Mouse (Mus musculus) frontal cortex, postnatal 10 days (tissue): ENCODE data around the gene Prkcb.

Source experiments
- DNase-seq, 2 experiments: peaks; one replicate each; pipeline ENCODE4 v3.0.0; 2022; ENCODE audit warnings: low spot score in 2 of 2, mixed read lengths in 1 of 2

The Prkcb gene

GRCm38 (mm10) chr7:122465823-122466549 lies 177.4 kb downstream of the Prkcb start:
- no peak for DNase-seq

GRCm38 (mm10) chr7:122466722-122467121 lies 178.2 kb downstream of the Prkcb start:
- DNase-seq: no peak

GRCm38 (mm10) chr7:122467831-122468230 lies 179.3 kb downstream of the Prkcb start:
- no peak for DNase-seq

- DNase-seq: peak; percentile 44 to 69
Measured at GRCm38 (mm10) chr7:122470370-122471280, 182.1 kb downstream of the Prkcb start.

GRCm38 (mm10) chr7:122472223-122472622 lies 183.7 kb downstream of the Prkcb start:
- no peak for DNase-seq

- no peak for DNase-seq
Measured at GRCm38 (mm10) chr7:122475038-122475437, 186.5 kb downstream of the Prkcb start.

GRCm38 (mm10) chr7:122476697-122477096 lies 188.1 kb downstream of the Prkcb start:
- no peak for DNase-seq

- DNase-seq: no peak
Measured at GRCm38 (mm10) chr7:122477118-122477517, 188.6 kb downstream of the Prkcb start.

GRCm38 (mm10) chr7:122477566-122478564 lies 189.3 kb downstream of the Prkcb start:
- DNase-seq: no peak

- no peak for DNase-seq
Measured at GRCm38 (mm10) chr7:122483949-122484348, 195.4 kb downstream of the Prkcb start.

- DNase-seq: no peak
Measured at GRCm38 (mm10) chr7:122487929-122488571, 199.5 kb downstream of the Prkcb start.

GRCm38 (mm10) chr7:122492041-122492440 lies 203.5 kb downstream of the Prkcb start:
- no peak for DNase-seq

GRCm38 (mm10) chr7:122492936-122493335 lies 204.4 kb downstream of the Prkcb start:
- DNase-seq: no peak

- no peak for DNase-seq
Measured at GRCm38 (mm10) chr7:122494088-122494487, 205.5 kb downstream of the Prkcb start.

- no peak for DNase-seq
Measured at GRCm38 (mm10) chr7:122497516-122497915, 209.0 kb downstream of the Prkcb start.

GRCm38 (mm10) chr7:122498461-122498860 lies 209.9 kb downstream of the Prkcb start:
- no peak for DNase-seq

GRCm38 (mm10) chr7:122499743-122500597 lies 211.4 kb downstream of the Prkcb start:
- DNase-seq: no peak

GRCm38 (mm10) chr7:122506467-122506866 lies 217.9 kb downstream of the Prkcb start:
- no peak for DNase-seq

GRCm38 (mm10) chr7:122509903-122510302 lies 221.4 kb downstream of the Prkcb start:
- no peak for DNase-seq

- DNase-seq: no peak
Measured at GRCm38 (mm10) chr7:122512430-122512966, 223.9 kb downstream of the Prkcb start.
